Mouse (Mus musculus) midbrain, embryonic 16.5 days (tissue): ENCODE measurements around the gene Ifi44. TPM values are rescaled to one million over a fixed set of nuclear protein-coding genes. Genes with fewer than 3 reads are reported as not detected.
A peak's percentile ranks its signal among the peaks of the same experiment; 100 is the strongest.

Source experiments
- ATAC-seq: fragments of 200-750 bp; cut with Nextera tagmentation; 2 replicates; pipeline ENCODE4 v1.8.0; 2017; ENCODE audit warnings: moderate TSS enrichment
- H3K27ac ChIP-seq: fragments of 300-500 bp; sonication (generic); 2 replicates; pipeline ENCODE4 v1.5.1; 2014; ENCODE audit warnings: mild to moderate bottlenecking, low read length, mixed read lengths
- H3K27me3 ChIP-seq: fragments of 300-500 bp; sonication (generic); 2 replicates; pipeline ENCODE4 v1.6.1; 2014; ENCODE audit warnings: low read depth, low read length, mixed read lengths; ENCODE audit not compliant: control insufficient read depth, insufficient read depth
- H3K36me3 ChIP-seq: fragments of 300-500 bp; sonication (generic); 2 replicates; pipeline ENCODE4 v1.6.1; 2014; ENCODE audit warnings: mild to moderate bottlenecking, low read length, moderate library complexity, mixed read lengths; ENCODE audit not compliant: control insufficient read depth, insufficient read depth
- H3K4me1 ChIP-seq: fragments of 300-500 bp; sonication (generic); 2 replicates; pipeline ENCODE4 v1.6.1; 2014; ENCODE audit warnings: mild to moderate bottlenecking, low read length, mixed read lengths; ENCODE audit not compliant: control insufficient read depth, insufficient read depth
- H3K4me2 ChIP-seq: fragments of 300-500 bp; sonication (generic); 2 replicates; pipeline ENCODE4 v1.6.1; 2014; ENCODE audit warnings: mild to moderate bottlenecking, low read length, mixed read lengths
- H3K4me3 ChIP-seq: fragments of 300-500 bp; sonication (generic); 2 replicates; pipeline ENCODE4 v1.5.1; 2014; ENCODE audit warnings: low read depth, mild to moderate bottlenecking, low read length, moderate library complexity, mixed read lengths
- H3K9ac ChIP-seq: fragments of 300-500 bp; sonication (generic); 2 replicates; pipeline ENCODE4 v1.6.1; 2014; ENCODE audit warnings: low read depth, low read length, mixed read lengths
- H3K9me3 ChIP-seq: fragments of 300-500 bp; sonication (generic); replicated peaks from 2 replicates; pipeline ENCODE4 v1.6.1; 2014; ENCODE audit warnings: mild to moderate bottlenecking, low read length, mixed read lengths; ENCODE audit not compliant: control insufficient read depth, poor library complexity, severe bottlenecking
- WGBS: fragments of 180-500 bp; shearing (Covaris S2); extraction: QIAGEN DNeasy Blood & Tissue Kit; methylation state at CpG from one replicate; pipeline ENCODE4 v1.1.7; 2014; 5-methylcytosine and 5-hydroxymethylcytosine counted together
- polyA plus RNA-seq: library from polyadenylated mRNA; unstranded; fragments of >200 nt; fragmentation: Nextera tagmentation; extraction: Ambion mirVana; gene quantifications from 2 replicates; pipeline ENCODE4 v1.2.1, GENCODE M21; 2015

Gene Ifi44
- polyA plus RNA-seq: 0.36 and 0.41 TPM in 2 replicates

GRCm38 (mm10) chr3:151749737-151750136 lies at the start of gene Ifi44:
Gene Ifi44, minus strand, starts transcription at chr3:151749960.
- no peak for ATAC-seq
- H3K4me1 ChIP-seq: no peaks in the 10 kb centered on the region
- 79% methylated on average over 7 of the region's 7 CpGs for WGBS

GRCm38 (mm10) chr3:151788622-151789021 lies 38.9 kb upstream of the Ifi44 start:
- no peak overlapping the region for H3K4me3 ChIP-seq
- H3K9me3 ChIP-seq: no peaks in the 10 kb centered on the region
- WGBS: 83% methylated on average over 8 of the region's 8 CpGs
- no peak overlapping the region for H3K27ac ChIP-seq
- H3K4me2 ChIP-seq: no peak overlapping the region
- no peaks in the 10 kb centered on the region for H3K4me1 ChIP-seq
- no peak overlapping the region for H3K9ac ChIP-seq
- no peak for ATAC-seq
- H3K36me3 ChIP-seq: no peaks in the 10 kb centered on the region
- no peaks in the 10 kb centered on the region for H3K27me3 ChIP-seq

More at GRCm38 (mm10) chr3:151749737-151750136, at the start of gene Ifi44:
- no peak within 1 kb of the TSS for H3K4me3 ChIP-seq
- H3K9me3 ChIP-seq: no peaks in the 10 kb centered on the region
- no peak within 1 kb of the TSS for H3K27ac ChIP-seq
- no peak within 1 kb of the TSS for H3K4me2 ChIP-seq
- no peaks in the 10 kb centered on the region for H3K36me3 ChIP-seq
- no peaks in the 10 kb centered on the region for H3K27me3 ChIP-seq
- H3K9ac ChIP-seq: no peak within 1 kb of the TSS

GRCm38 (mm10) chr3:151775089-151775488 lies 25.3 kb upstream of the Ifi44 start:
- Histone ChIP-seq H3K4me2 (no peak overlapping the region), H3K36me3 (no peaks in the 10 kb centered on the region), H3K27me3 (no peaks in the 10 kb centered on the region), H3K4me1 (no peaks in the 10 kb centered on the region), H3K4me3 (no peak overlapping the region), H3K9me3 (no peaks in the 10 kb centered on the region), H3K9ac (no peak overlapping the region), H3K27ac (no peak overlapping the region)
- ATAC-seq: no peak
- 84% methylated on average over 4 of the region's 4 CpGs for WGBS

- Histone ChIP-seq H3K4me3 (no peak overlapping the region), H3K9ac (no peak overlapping the region), H3K9me3 (no peaks in the 10 kb centered on the region), H3K27ac (no peak overlapping the region), H3K36me3 (no peaks in the 10 kb centered on the region), H3K4me1 (no peaks in the 10 kb centered on the region), H3K27me3 (no peaks in the 10 kb centered on the region), H3K4me2 (no peak overlapping the region)
- no peak for ATAC-seq
- 72% methylated on average over 3 of the region's 3 CpGs for WGBS
These were observed 21.3 kb upstream of the Ifi44 start for GRCm38 (mm10) chr3:151771074-151771473.

- H3K9ac ChIP-seq: no peak overlapping the region
- H3K4me2 ChIP-seq: no peak overlapping the region
- ATAC-seq: no peak
- no peaks in the 10 kb centered on the region for H3K27me3 ChIP-seq
- no peak overlapping the region for H3K27ac ChIP-seq
- 76% methylated on average over 1 of the region's 1 CpGs for WGBS
- no peaks in the 10 kb centered on the region for H3K36me3 ChIP-seq
- H3K9me3 ChIP-seq: no peaks in the 10 kb centered on the region
- no peaks in the 10 kb centered on the region for H3K4me1 ChIP-seq
- H3K4me3 ChIP-seq: no peak overlapping the region
These were observed 1.2 kb downstream of the Ifi44 start for GRCm38 (mm10) chr3:151748514-151748913.

- no peak for ATAC-seq
- Histone ChIP-seq H3K9ac (no peak overlapping the region), H3K4me3 (no peak overlapping the region), H3K9me3 (no peaks in the 10 kb centered on the region), H3K27ac (no peak overlapping the region), H3K36me3 (no peaks in the 10 kb centered on the region), H3K4me1 (no peaks in the 10 kb centered on the region), H3K4me2 (no peak overlapping the region), H3K27me3 (no peaks in the 10 kb centered on the region)
- WGBS: 92% methylated on average over 8 of the region's 8 CpGs
These were observed 3.7 kb downstream of the Ifi44 start for GRCm38 (mm10) chr3:151746058-151746457.

- Histone ChIP-seq H3K4me1 (no peaks in the 10 kb centered on the region), H3K36me3 (no peaks in the 10 kb centered on the region), H3K4me3 (no peak overlapping the region), H3K27me3 (no peaks in the 10 kb centered on the region), H3K9me3 (no peaks in the 10 kb centered on the region), H3K4me2 (no peak overlapping the region), H3K27ac (no peak overlapping the region), H3K9ac (no peak overlapping the region)
- 74% methylated on average over 1 of the region's 1 CpGs for WGBS
- no peak for ATAC-seq
These were observed 7.5 kb downstream of the Ifi44 start for GRCm38 (mm10) chr3:151742223-151742622.

GRCm38 (mm10) chr3:151716246-151716645 lies 33.5 kb downstream of the Ifi44 start:
- Histone ChIP-seq H3K9ac (no peak overlapping the region), H3K36me3 (no peaks in the 10 kb centered on the region), H3K4me2 (no peak overlapping the region), H3K4me1 (no peaks in the 10 kb centered on the region), H3K27me3 (no peaks in the 10 kb centered on the region), H3K9me3 (no peaks in the 10 kb centered on the region), H3K27ac (no peak overlapping the region), H3K4me3 (no peak overlapping the region)
- 35% methylated on average over 1 of the region's 1 CpGs for WGBS
- peak; percentile 77 for ATAC-seq

GRCm38 (mm10) chr3:151707335-151707734 lies 42.4 kb downstream of the Ifi44 start:
- no peak overlapping the region for H3K4me2 ChIP-seq
- whole genome bisulfite sequencing: 92% methylated on average over 4 of the region's 4 CpGs
- H3K9ac ChIP-seq: no peak overlapping the region
- no peaks in the 10 kb centered on the region for H3K27me3 ChIP-seq
- no peak overlapping the region for H3K27ac ChIP-seq
- H3K4me3 ChIP-seq: no peak overlapping the region
- no peaks in the 10 kb centered on the region for H3K36me3 ChIP-seq
- H3K4me1 ChIP-seq: no peaks in the 10 kb centered on the region
- no peaks in the 10 kb centered on the region for H3K9me3 ChIP-seq
- no peak for ATAC-seq
